Mouse (Mus musculus) midbrain, embryonic 11.5 days (tissue): ENCODE data around the gene Cdh13. TPM values are rescaled to one million over a fixed set of nuclear protein-coding genes. Genes with fewer than 3 reads are reported as not detected.

ENCODE experiments used
- ATAC-seq: fragments of 200-750 bp; cut with Nextera tagmentation; 2 replicates; pipeline ENCODE4 v1.8.0; 2017; ENCODE audit warnings: moderate TSS enrichment, moderate library complexity; ENCODE audit not compliant: low FRiP score
- DNase-seq: peaks from one replicate; pipeline ENCODE4 v3.0.0; 2015; ENCODE audit warnings: low spot score; ENCODE audit errors: missing footprints
- H3K27ac ChIP-seq: fragments of 300-500 bp; sonication (generic); 2 replicates; pipeline ENCODE4 v1.5.1; 2014; ENCODE audit warnings: low read depth, low read length
- H3K27me3 ChIP-seq: fragments of 300-500 bp; sonication (generic); 2 replicates; pipeline ENCODE4 v1.6.1; 2014; ENCODE audit warnings: mild to moderate bottlenecking, low read length, moderate library complexity, mixed read lengths; ENCODE audit not compliant: control insufficient read depth, insufficient read depth
- H3K36me3 ChIP-seq: fragments of 300-500 bp; sonication (generic); 2 replicates; pipeline ENCODE4 v1.6.1; 2014; ENCODE audit warnings: mild to moderate bottlenecking, low read length, moderate library complexity, mixed read lengths; ENCODE audit not compliant: control insufficient read depth, insufficient read depth
- H3K4me1 ChIP-seq: fragments of 300-500 bp; sonication (generic); 2 replicates; pipeline ENCODE4 v1.6.1; 2014; ENCODE audit warnings: low read length; ENCODE audit not compliant: control insufficient read depth, insufficient read depth
- H3K4me2 ChIP-seq: fragments of 300-500 bp; sonication (generic); 2 replicates; pipeline ENCODE4 v1.6.1; 2014; ENCODE audit warnings: mild to moderate bottlenecking, moderate library complexity
- H3K4me3 ChIP-seq: fragments of 300-500 bp; sonication (generic); 2 replicates; pipeline ENCODE4 v1.5.1; 2014; ENCODE audit warnings: low read depth, low read length
- H3K9ac ChIP-seq: fragments of 300-500 bp; sonication (generic); 2 replicates; pipeline ENCODE4 v1.6.1; 2014; ENCODE audit warnings: low read length
- H3K9me3 ChIP-seq: fragments of 300-500 bp; sonication (generic); 2 replicates; pipeline ENCODE4 v1.6.1; 2016; ENCODE audit warnings: low read length; ENCODE audit not compliant: control insufficient read depth
- WGBS: fragments of 180-500 bp; shearing (Covaris S2); extraction: QIAGEN DNeasy Blood & Tissue Kit; methylation state at CpG from one replicate; pipeline ENCODE4 v1.1.7; 2014; 5-methylcytosine and 5-hydroxymethylcytosine counted together
- polyA plus RNA-seq: library from polyadenylated mRNA; unstranded; fragments of >200 nt; fragmentation: Nextera tagmentation; extraction: Ambion mirVana; gene quantifications from 2 replicates; pipeline ENCODE4 v1.2.1, GENCODE M21; 2014

Gene Cdh13
- polyA plus RNA-seq, 1 experiment from 2014 or later, result 12.2 TPM

- Histone ChIP-seq H3K4me3 (no peak overlapping the region), H3K27me3 (no peaks in the 10 kb centered on the region), H3K9ac (no peak overlapping the region), H3K4me1 (peaks cover 6% of the 10 kb centered on the region), H3K27ac (no peak overlapping the region), H3K9me3 (no peaks in the 10 kb centered on the region), H3K36me3 (no peaks in the 10 kb centered on the region), H3K4me2 (no peak overlapping the region)
- no peak for DNase-seq
- WGBS, result 92% methylated on average over 7 of the region's 7 CpGs
- no peak for ATAC-seq
Measured at GRCm38 (mm10) chr8:118381641-118382040, 98.1 kb downstream of the Cdh13 start.

GRCm38 (mm10) chr8:118384314-118384713 is 100.8 kb downstream of the Cdh13 start:
- ATAC-seq, result no peak
- Histone ChIP-seq H3K9ac (no peak overlapping the region), H3K27me3 (no peaks in the 10 kb centered on the region), H3K9me3 (no peaks in the 10 kb centered on the region), H3K27ac (no peak overlapping the region), H3K4me1 (peaks cover 6% of the 10 kb centered on the region), H3K4me2 (no peak overlapping the region), H3K4me3 (no peak overlapping the region), H3K36me3 (no peaks in the 10 kb centered on the region)
- 92% methylated on average over 5 of the region's 5 CpGs for WGBS
- no peak for DNase-seq

- Histone ChIP-seq H3K27ac (no peak overlapping the region), H3K4me3 (no peak overlapping the region), H3K36me3 (no peaks in the 10 kb centered on the region), H3K9me3 (no peaks in the 10 kb centered on the region), H3K27me3 (no peaks in the 10 kb centered on the region), H3K4me1 (no peaks in the 10 kb centered on the region), H3K9ac (no peak overlapping the region), H3K4me2 (no peak overlapping the region)
- ATAC-seq (no peak), DNase-seq (no peak)
- 81% methylated on average over 3 of the region's 3 CpGs for WGBS
Measured at GRCm38 (mm10) chr8:118389456-118389855, 105.9 kb downstream of the Cdh13 start.

GRCm38 (mm10) chr8:118393909-118394650 is 110.5 kb downstream of the Cdh13 start:
- H3K36me3 ChIP-seq, result no peaks in the 10 kb centered on the region
- WGBS, result 81% methylated on average over 7 of the region's 7 CpGs
- no peaks in the 10 kb centered on the region for H3K4me1 ChIP-seq
- no peak overlapping the region for H3K27ac ChIP-seq
- no peak overlapping the region for H3K4me2 ChIP-seq
- no peak overlapping the region for H3K9ac ChIP-seq
- H3K9me3 ChIP-seq, result no peaks in the 10 kb centered on the region
- ATAC-seq, result no peak
- no peaks in the 10 kb centered on the region for H3K27me3 ChIP-seq
- no peak for DNase-seq
- no peak overlapping the region for H3K4me3 ChIP-seq

- Histone ChIP-seq H3K4me2 (no peak overlapping the region), H3K4me3 (no peak overlapping the region), H3K9me3 (no peaks in the 10 kb centered on the region), H3K4me1 (no peaks in the 10 kb centered on the region), H3K27ac (no peak overlapping the region), H3K9ac (no peak overlapping the region), H3K27me3 (no peaks in the 10 kb centered on the region), H3K36me3 (no peaks in the 10 kb centered on the region)
- no peak for ATAC-seq
- no peak for DNase-seq
- 85% methylated on average over 4 of the region's 4 CpGs for WGBS
Measured at GRCm38 (mm10) chr8:118395178-118395577, 111.6 kb downstream of the Cdh13 start.

GRCm38 (mm10) chr8:118404836-118405235 is 121.3 kb downstream of the Cdh13 start:
- DNase-seq (no peak), ATAC-seq (no peak)
- Histone ChIP-seq H3K9me3 (peaks cover 2% of the 10 kb centered on the region; the same call in 1 of the 2 replicates), H3K4me3 (no peak overlapping the region), H3K27ac (no peak overlapping the region), H3K36me3 (no peaks in the 10 kb centered on the region), H3K4me1 (no peaks in the 10 kb centered on the region), H3K4me2 (no peak overlapping the region), H3K27me3 (no peaks in the 10 kb centered on the region), H3K9ac (no peak overlapping the region)
- 90% methylated on average over 3 of the region's 3 CpGs for WGBS

GRCm38 (mm10) chr8:118407322-118407721 is 123.8 kb downstream of the Cdh13 start:
- 80% methylated on average over 6 of the region's 6 CpGs for WGBS
- H3K36me3 ChIP-seq, result no peaks in the 10 kb centered on the region
- H3K27ac ChIP-seq, result no peak overlapping the region
- no peak for DNase-seq
- no peaks in the 10 kb centered on the region for H3K4me1 ChIP-seq
- no peak overlapping the region for H3K4me3 ChIP-seq
- no peak overlapping the region for H3K4me2 ChIP-seq
- H3K9me3 ChIP-seq, result peaks cover 2% of the 10 kb centered on the region; the same call in 1 of the 2 replicates
- H3K27me3 ChIP-seq, result no peaks in the 10 kb centered on the region
- H3K9ac ChIP-seq, result no peak overlapping the region
- no peak for ATAC-seq

- Histone ChIP-seq H3K27ac (no peak overlapping the region), H3K9ac (no peak overlapping the region), H3K9me3 (no peaks in the 10 kb centered on the region), H3K36me3 (no peaks in the 10 kb centered on the region), H3K4me3 (no peak overlapping the region), H3K4me2 (no peak overlapping the region), H3K4me1 (no peaks in the 10 kb centered on the region), H3K27me3 (no peaks in the 10 kb centered on the region)
- ATAC-seq, result no peak
- no peak for DNase-seq
- 80% methylated on average over 3 of the region's 3 CpGs for WGBS
Measured at GRCm38 (mm10) chr8:118409396-118409795, 125.9 kb downstream of the Cdh13 start.

- DNase-seq (no peak), ATAC-seq (no peak)
- Histone ChIP-seq H3K27me3 (no peaks in the 10 kb centered on the region), H3K9me3 (no peaks in the 10 kb centered on the region), H3K9ac (no peak overlapping the region), H3K36me3 (no peaks in the 10 kb centered on the region), H3K27ac (no peak overlapping the region), H3K4me2 (no peak overlapping the region), H3K4me3 (no peak overlapping the region), H3K4me1 (no peaks in the 10 kb centered on the region)
- WGBS, result 85% methylated on average over 4 of the region's 4 CpGs
Measured at GRCm38 (mm10) chr8:118410341-118410970, 126.9 kb downstream of the Cdh13 start.
